Mouse (Mus musculus) myocyte (in vitro differentiated cells): Measurements from ENCODE around the gene Apela. TPM values are rescaled to one million over a fixed set of nuclear protein-coding genes. Genes with fewer than 3 reads are reported as not detected.

Experiments used
- H3K27me3 ChIP-seq: one replicate; pipeline ENCODE4 v1.6.1; 2011; ENCODE audit not compliant: control insufficient read depth, insufficient read depth, insufficient read length
- H3K36me3 ChIP-seq: one replicate; pipeline ENCODE4 v1.6.1; 2011; ENCODE audit not compliant: control insufficient read depth, insufficient read depth
- H3K4me2 ChIP-seq: one replicate; pipeline ENCODE4 v1.6.1; 2011; ENCODE audit warnings: low read depth, control low read depth
- H3K4me3 ChIP-seq: one replicate; pipeline ENCODE4 v1.5.1; 2011; ENCODE audit warnings: mild to moderate bottlenecking, control low read depth, moderate library complexity
- H3K79me2 ChIP-seq: one replicate; pipeline ENCODE4 v1.6.1; 2011; ENCODE audit not compliant: control insufficient read depth, insufficient read depth
- H3ac ChIP-seq: one replicate; pipeline ENCODE4 v1.6.1; 2011; ENCODE audit not compliant: control insufficient read depth, insufficient read length
- CEBPB ChIP-seq: IDR thresholded peaks from 2 replicates; pipeline ENCODE4 v1.6.1; 2011; ENCODE audit warnings: mild to moderate bottlenecking, moderate library complexity; ENCODE audit not compliant: poor library complexity, insufficient read depth, severe bottlenecking
- E2F4 ChIP-seq: IDR thresholded peaks from one replicate; pipeline ENCODE4 v1.6.1; 2011; ENCODE audit warnings: mild to moderate bottlenecking, control low read depth, moderate library complexity; ENCODE audit not compliant: insufficient read depth
- MAX ChIP-seq: IDR thresholded peaks from one replicate; pipeline ENCODE4 v1.6.1; 2011; ENCODE audit warnings: low read depth, mild to moderate bottlenecking, control low read depth
- MYOD1 ChIP-seq, 3 experiments: IDR thresholded peaks; one replicate each; pipeline ENCODE4 v1.6.1; 2011; ENCODE audit warnings: control low read depth in 2 of 3, low read depth in 2 of 3, mild to moderate bottlenecking in 2 of 3, moderate library complexity in 1 of 3; ENCODE audit not compliant: insufficient read length in 2 of 3, control insufficient read depth in 1 of 3
- MYOG ChIP-seq, 3 experiments: IDR thresholded peaks; one replicate each; pipeline ENCODE4 v1.6.1; 2011; ENCODE audit warnings: control low read depth in 2 of 3, low read depth in 2 of 3, mild to moderate bottlenecking in 2 of 3; ENCODE audit not compliant: insufficient read length in 2 of 3, control insufficient read depth in 1 of 3, insufficient read depth in 1 of 3
- POLR2A ChIP-seq: IDR thresholded peaks from one replicate; pipeline ENCODE4 v1.6.1; 2011; ENCODE audit warnings: low read depth, mild to moderate bottlenecking, control low read depth, moderate library complexity; ENCODE audit not compliant: insufficient read length
- POLR2AphosphoS2 ChIP-seq: IDR thresholded peaks from one replicate; pipeline ENCODE4 v1.6.1; 2011; ENCODE audit warnings: low read depth, control low read depth; ENCODE audit not compliant: insufficient read length
- REST ChIP-seq: IDR thresholded peaks from one replicate; pipeline ENCODE4 v1.6.1; 2011; ENCODE audit warnings: mild to moderate bottlenecking, control low read depth, moderate library complexity; ENCODE audit not compliant: insufficient read depth, insufficient read length
- SRF ChIP-seq: IDR thresholded peaks from one replicate; pipeline ENCODE4 v1.6.1; 2011; ENCODE audit warnings: low read depth; ENCODE audit not compliant: control insufficient read depth, insufficient read length
- TCF12 ChIP-seq: IDR thresholded peaks from one replicate; pipeline ENCODE4 v1.6.1; 2011; ENCODE audit warnings: mild to moderate bottlenecking, control low read depth; ENCODE audit not compliant: poor library complexity, insufficient read depth, severe bottlenecking
- TCF3 ChIP-seq: IDR thresholded peaks from one replicate; pipeline ENCODE4 v1.6.1; 2011; ENCODE audit warnings: low read depth, control low read depth; ENCODE audit not compliant: insufficient read length
- USF1 ChIP-seq: IDR thresholded peaks from one replicate; pipeline ENCODE4 v1.6.1; 2011; ENCODE audit warnings: low read depth, mild to moderate bottlenecking, control low read depth, moderate library complexity
- polyA plus RNA-seq: library from polyadenylated mRNA; unstranded; fragments of >200 nt; fragmentation: generic; extraction: Trizol; gene quantifications from one replicate; pipeline ENCODE4 v1.2.1, GENCODE M21; 2012; ENCODE audit warnings: missing spikeins

Apela gene
- polyA plus RNA-seq, 1 experiment, result not detected

DNA sequence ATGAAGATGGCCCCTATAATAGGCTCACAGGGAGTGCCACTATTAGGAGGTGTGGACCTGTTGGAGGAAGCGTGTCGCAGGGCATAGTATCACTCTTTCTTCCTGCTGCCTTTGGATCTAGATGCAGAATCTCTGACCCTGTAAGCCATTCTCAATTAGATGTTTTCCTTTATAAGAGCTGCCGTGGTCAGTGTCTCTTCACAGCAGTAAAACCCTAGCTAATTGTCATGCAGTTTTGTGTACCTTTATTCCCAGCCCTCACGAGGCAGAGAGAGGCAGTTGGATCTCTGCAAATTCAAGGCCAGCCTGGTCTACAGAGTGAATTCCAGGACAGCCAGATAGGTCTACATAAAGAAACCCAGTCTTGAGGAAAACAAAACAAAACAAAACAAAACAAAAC, 25.1 kb upstream of the Apela start:
- Histone ChIP-seq H3K79me2 (no peaks in the 10 kb centered on the region), H3K4me2 (no peak overlapping the region), H3ac (no peak overlapping the region), H3K27me3 (no peaks in the 10 kb centered on the region), H3K36me3 (no peaks in the 10 kb centered on the region), H3K4me3 (no peak overlapping the region)
- TF ChIP-seq SRF (no peak), MYOD1 (IDR thresholded peaks at IDR 0.05; ENCODE audit: control insufficient read depth in 1 of 3, insufficient read length in 2 of 3, low read depth in 2 of 3) (no peak), USF1 (no peak)

DNA sequence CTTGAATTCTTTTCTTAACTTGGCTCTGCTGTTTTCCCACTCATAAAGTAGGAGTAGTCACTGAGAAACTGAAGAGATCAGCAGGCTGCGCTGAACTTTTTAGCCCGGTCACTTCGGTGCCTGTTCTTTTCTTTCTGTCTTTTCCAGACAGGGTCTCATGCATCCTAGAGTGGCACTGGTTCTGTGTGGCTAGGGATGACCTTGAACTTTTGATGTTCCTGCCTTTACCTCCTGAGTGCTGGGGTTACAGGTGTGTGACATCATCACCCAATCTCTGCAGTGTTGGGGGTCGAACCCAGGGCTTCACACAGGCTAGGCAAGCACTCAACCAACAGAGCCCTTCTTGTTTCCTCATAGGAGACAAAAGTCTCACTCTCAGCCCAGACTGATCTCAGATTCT, 19.6 kb upstream of the Apela start:
- Histone ChIP-seq H3ac (no peak overlapping the region), H3K4me3 (no peak overlapping the region), H3K4me2 (no peak overlapping the region), H3K36me3 (no peaks in the 10 kb centered on the region), H3K27me3 (no peaks in the 10 kb centered on the region), H3K79me2 (no peaks in the 10 kb centered on the region)
- TF ChIP-seq SRF (no peak), MYOD1 (IDR thresholded peaks at IDR 0.05; ENCODE audit: control insufficient read depth in 1 of 3, insufficient read length in 2 of 3, low read depth in 2 of 3) (no peak), TCF3 (no peak), CEBPB (no peak), TCF12 (no peak), REST (no peak), MAX (no peak), E2F4 (no peak)

DNA sequence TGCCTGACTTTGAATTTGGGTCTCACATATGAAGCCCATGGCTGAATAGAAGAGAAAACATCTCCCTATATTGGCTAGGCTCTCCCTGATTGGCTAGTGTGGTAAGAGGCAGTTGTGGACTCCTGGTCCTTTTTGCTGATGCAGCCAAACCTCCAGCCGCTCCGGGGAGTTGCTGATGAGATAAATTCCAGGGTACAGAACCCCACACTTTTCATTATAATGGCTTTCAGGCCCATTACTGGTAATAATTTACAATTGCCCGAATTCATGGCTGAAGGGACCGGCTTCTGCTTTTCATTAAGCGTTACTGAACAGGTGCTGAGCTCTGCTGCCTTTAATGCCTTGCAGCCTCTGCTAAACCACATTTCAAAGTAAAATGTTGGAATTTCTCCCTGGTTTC, 16.8 kb upstream of the Apela start:
- no peaks in the 10 kb centered on the region for H3K27me3 ChIP-seq
- H3K36me3 ChIP-seq, result no peaks in the 10 kb centered on the region
- no peak overlapping the region for H3K4me3 ChIP-seq
- TF ChIP-seq TCF3, result no peak
- no peak for TF ChIP-seq MYOG (IDR thresholded peaks at IDR 0.05; ENCODE audit: control insufficient read depth in 1 of 3, insufficient read depth in 1 of 3, insufficient read length in 2 of 3, low read depth in 2 of 3)
- no peak for TF ChIP-seq E2F4
- TF ChIP-seq POLR2A, result no peak
- TF ChIP-seq CEBPB, result no peak
- no peak for TF ChIP-seq USF1
- no peak for TF ChIP-seq MAX
- no peak for TF ChIP-seq SRF
- TF ChIP-seq POLR2AphosphoS2, result no peak
- TF ChIP-seq MYOD1 (IDR thresholded peaks at IDR 0.05; ENCODE audit: control insufficient read depth in 1 of 3, insufficient read length in 2 of 3, low read depth in 2 of 3), result no peak
- no peak overlapping the region for H3K4me2 ChIP-seq
- H3K79me2 ChIP-seq, result no peaks in the 10 kb centered on the region
- H3ac ChIP-seq, result no peak overlapping the region

DNA sequence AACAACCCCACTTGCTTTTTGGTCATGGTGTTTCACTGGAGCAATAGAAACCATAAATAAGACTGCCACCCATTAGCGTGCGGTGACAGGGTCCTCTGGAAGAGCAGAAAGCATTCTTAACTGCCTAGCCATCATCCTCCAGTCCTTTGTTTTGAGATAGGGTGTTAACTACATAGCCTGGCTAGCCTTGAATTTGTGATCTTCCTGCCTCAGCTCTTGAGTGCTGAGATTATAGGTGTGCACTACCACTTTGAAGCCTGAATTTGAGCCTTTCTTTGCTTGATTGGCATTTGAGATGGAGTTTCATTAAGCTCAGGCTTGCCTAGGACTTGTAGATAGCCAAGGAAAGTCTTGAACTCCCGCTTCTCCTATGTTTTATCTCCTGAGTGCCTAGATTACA, 16.4 kb upstream of the Apela start:
- Histone ChIP-seq H3K4me3 (no peak overlapping the region), H3ac (no peak overlapping the region), H3K27me3 (no peaks in the 10 kb centered on the region), H3K79me2 (no peaks in the 10 kb centered on the region), H3K4me2 (no peak overlapping the region), H3K36me3 (no peaks in the 10 kb centered on the region)
- no peak for TF ChIP-seq TCF12
- no peak for TF ChIP-seq TCF3
- no peak for TF ChIP-seq USF1
- TF ChIP-seq REST, result no peak
- no peak for TF ChIP-seq MAX
- TF ChIP-seq POLR2A, result no peak
- no peak for TF ChIP-seq E2F4
- no peak for TF ChIP-seq SRF

DNA sequence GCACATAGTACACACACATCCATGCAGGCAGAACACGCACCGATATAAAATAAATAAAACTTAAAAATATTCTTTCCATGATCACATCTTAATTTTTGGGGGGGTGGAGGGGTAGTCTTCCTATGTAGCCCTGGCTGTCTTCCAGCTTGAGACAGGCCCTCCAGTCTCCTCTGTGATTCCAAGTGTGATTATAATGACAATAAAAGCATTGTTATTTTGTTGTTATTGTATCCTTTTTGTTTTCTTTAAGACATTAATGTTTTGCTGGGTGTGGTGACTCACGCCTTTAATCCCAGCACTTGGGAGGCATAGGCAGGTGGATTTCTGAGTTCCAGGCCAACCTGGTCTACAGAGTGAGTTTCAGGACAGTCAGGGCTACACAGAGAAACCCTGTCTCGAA, 10.7 kb upstream of the Apela start:
- no peaks in the 10 kb centered on the region for H3K79me2 ChIP-seq
- H3ac ChIP-seq, result no peak overlapping the region
- no peaks in the 10 kb centered on the region for H3K36me3 ChIP-seq
- no peak overlapping the region for H3K4me2 ChIP-seq
- no peak for TF ChIP-seq TCF12
- TF ChIP-seq REST, result no peak
- H3K4me3 ChIP-seq, result no peak overlapping the region
- no peaks in the 10 kb centered on the region for H3K27me3 ChIP-seq

DNA sequence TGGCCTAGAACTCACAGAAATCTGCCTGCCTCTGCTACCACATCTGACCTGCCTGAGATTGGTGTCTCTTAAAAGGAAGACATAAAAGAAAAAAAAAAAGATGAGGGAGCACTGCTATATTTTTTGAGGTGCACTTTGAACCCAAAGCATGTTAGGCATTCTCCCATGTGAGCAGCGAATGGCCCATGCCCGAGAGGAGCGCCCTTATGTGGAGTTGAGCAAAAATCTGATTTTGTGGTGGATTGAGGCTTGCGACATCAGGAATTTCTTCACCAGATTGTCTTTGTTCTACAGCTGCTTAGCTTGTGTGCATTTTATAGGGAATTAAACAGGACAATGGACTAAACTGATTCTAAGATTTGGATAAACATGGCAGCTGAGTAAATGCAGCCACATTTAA, 10.1 kb upstream of the Apela start:
- no peak for TF ChIP-seq TCF3
- TF ChIP-seq TCF12, result no peak
- TF ChIP-seq MYOG (IDR thresholded peaks at IDR 0.05; ENCODE audit: control insufficient read depth in 1 of 3, insufficient read depth in 1 of 3, insufficient read length in 2 of 3, low read depth in 2 of 3), result no peak
- TF ChIP-seq MYOD1 (IDR thresholded peaks at IDR 0.05; ENCODE audit: control insufficient read depth in 1 of 3, insufficient read length in 2 of 3, low read depth in 2 of 3), result no peak
- TF ChIP-seq REST, result no peak
- TF ChIP-seq POLR2AphosphoS2, result no peak
- TF ChIP-seq CEBPB, result no peak
- no peak for TF ChIP-seq MAX
- TF ChIP-seq E2F4, result no peak
- no peak for TF ChIP-seq POLR2A
- no peak for TF ChIP-seq USF1
- TF ChIP-seq SRF, result no peak
- no peaks in the 10 kb centered on the region for H3K27me3 ChIP-seq
- H3K4me3 ChIP-seq, result no peak overlapping the region
- no peak overlapping the region for H3K4me2 ChIP-seq
- no peak overlapping the region for H3ac ChIP-seq
- H3K36me3 ChIP-seq, result no peaks in the 10 kb centered on the region
- H3K79me2 ChIP-seq, result no peaks in the 10 kb centered on the region
